Mouse (Mus musculus): ENCODE results near the gene Arhgef19. TPM values are rescaled to one million over a fixed set of nuclear protein-coding genes. Genes with fewer than 3 reads are reported as not detected.
A peak's percentile ranks its signal among the peaks of the same experiment; 100 is the strongest.

Gene Arhgef19
- total and polyA plus RNA-seq, 2 experiments from 2014 or later: 1.5 to 2.5 TPM

DNA sequence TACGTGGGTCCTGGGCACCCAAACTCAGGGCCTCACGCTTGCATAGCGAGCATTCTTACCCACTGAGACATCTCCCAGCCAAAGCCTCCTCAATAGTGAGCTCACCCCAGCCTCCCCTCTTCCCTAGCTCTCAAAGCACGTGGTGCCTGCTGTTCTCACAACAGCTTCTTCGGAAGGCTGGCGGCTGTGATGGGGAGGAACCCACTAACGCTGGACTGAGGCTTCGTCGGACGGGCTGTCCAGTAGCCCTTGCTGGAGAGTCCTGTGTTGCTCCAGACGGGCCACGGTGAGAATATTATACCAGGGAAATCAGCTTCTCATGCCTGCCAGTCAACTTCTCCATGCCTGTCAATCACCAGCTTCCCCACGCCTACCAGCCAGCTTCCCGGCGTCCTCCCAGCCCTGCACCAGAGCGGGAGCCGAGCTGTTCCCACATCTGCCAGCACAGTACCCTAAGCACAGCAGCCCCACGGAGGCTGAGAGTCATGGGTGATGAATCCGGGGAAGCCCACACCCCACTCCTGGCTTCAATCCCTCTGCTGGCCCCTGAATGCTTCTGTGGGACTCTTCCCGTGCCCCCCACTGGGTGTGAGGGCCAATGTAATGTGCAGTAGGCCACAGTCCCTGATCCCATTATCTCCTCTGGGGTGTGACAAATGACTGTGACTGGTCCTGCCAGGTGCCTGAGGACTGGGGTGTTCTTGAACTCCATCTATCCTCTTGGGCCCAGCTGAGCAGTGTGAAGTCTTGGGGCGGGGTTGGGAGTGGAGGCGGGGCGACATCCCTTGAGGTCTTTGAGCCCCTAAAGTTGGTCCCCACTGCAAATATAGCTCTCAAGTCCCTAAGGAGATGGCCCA is 35.4 kb downstream of the Arhgef19 start:
- H3K4me3 ChIP-seq (ENCODE audit: low read depth, low read length): no peak overlapping the region
- WGBS: 44% methylated on average over 23 of the region's 23 CpGs

DNA sequence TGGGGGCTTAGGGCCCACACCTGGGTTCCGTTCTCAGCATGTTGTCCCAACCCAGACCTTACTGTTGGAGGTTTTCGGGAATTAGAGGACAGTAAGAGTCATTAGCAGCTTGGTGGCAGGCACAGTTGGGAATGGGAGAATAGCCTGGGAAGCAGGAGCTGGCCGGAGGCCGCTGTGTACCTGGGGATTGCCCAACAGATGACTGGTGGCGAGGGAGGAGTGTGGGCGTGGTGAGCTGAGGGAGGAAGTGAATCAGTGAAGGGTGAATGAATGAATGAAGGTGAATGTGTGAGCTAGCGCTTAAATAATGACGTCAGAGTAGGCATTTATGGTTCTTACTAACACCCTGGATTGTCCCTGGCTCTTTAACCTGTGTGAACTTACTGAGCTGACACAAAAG is 37.9 kb downstream of the Arhgef19 start:
- no peak overlapping the region for H3K9ac ChIP-seq (replicated peaks; ENCODE audit: low read depth, low read length)
- no peak for TF ChIP-seq EP300 (IDR thresholded peaks at IDR 0.05; ENCODE audit: low read depth)
- no peak for TF ChIP-seq CTCF (IDR thresholded peaks at IDR 0.05; ENCODE audit: low read depth)
- H3K4me3 ChIP-seq (ENCODE audit: low read depth, low read length): no peak overlapping the region
- H3K36me3 ChIP-seq (replicated peaks; ENCODE audit: control insufficient read depth, insufficient read depth, low read length): no peaks in the 10 kb centered on the region
- H3K9me3 ChIP-seq (replicated peaks; ENCODE audit: control insufficient read depth, low read length): no peaks in the 10 kb centered on the region
- H3K4me2 ChIP-seq (ENCODE audit: low read depth, low read length): no peak overlapping the region
- H3K4me1 ChIP-seq (ENCODE audit: control insufficient read depth, insufficient read depth): peaks cover 12% of the 10 kb centered on the region
- H3K27ac ChIP-seq (ENCODE audit: low read depth): peak overlapping the region; percentile 88
- DNase-seq (ENCODE audit: low spot score) (no peak), ATAC-seq (ENCODE audit: insufficient read depth, low read depth) (no peak)
- no peaks in the 10 kb centered on the region for H3K27me3 ChIP-seq (ENCODE audit: control insufficient read depth, insufficient read depth, low read length)
- 86% methylated on average over 8 of the region's 8 CpGs for WGBS

More for the DNA sequence above, 35.4 kb downstream of the Arhgef19 start:
- Histone ChIP-seq H3K9ac (replicated peaks; ENCODE audit: low read depth, low read length) (no peak overlapping the region), H3K9me3 (replicated peaks; ENCODE audit: control insufficient read depth, low read length) (no peaks in the 10 kb centered on the region), H3K27ac (ENCODE audit: low read depth) (no peak overlapping the region), H3K27me3 (ENCODE audit: control insufficient read depth, insufficient read depth, low read length) (no peaks in the 10 kb centered on the region), H3K36me3 (replicated peaks; ENCODE audit: control insufficient read depth, insufficient read depth, low read length) (no peaks in the 10 kb centered on the region), H3K4me1 (ENCODE audit: control insufficient read depth, insufficient read depth) (peaks cover 5% of the 10 kb centered on the region), H3K4me2 (ENCODE audit: low read depth, low read length) (no peak overlapping the region)
- DNase-seq (ENCODE audit: low spot score) (no peak), ATAC-seq (ENCODE audit: insufficient read depth, low read depth) (no peak)
- TF ChIP-seq EP300 (IDR thresholded peaks at IDR 0.05; ENCODE audit: low read depth) (no peak), CTCF (IDR thresholded peaks at IDR 0.05; ENCODE audit: low read depth) (no peak)

DNA sequence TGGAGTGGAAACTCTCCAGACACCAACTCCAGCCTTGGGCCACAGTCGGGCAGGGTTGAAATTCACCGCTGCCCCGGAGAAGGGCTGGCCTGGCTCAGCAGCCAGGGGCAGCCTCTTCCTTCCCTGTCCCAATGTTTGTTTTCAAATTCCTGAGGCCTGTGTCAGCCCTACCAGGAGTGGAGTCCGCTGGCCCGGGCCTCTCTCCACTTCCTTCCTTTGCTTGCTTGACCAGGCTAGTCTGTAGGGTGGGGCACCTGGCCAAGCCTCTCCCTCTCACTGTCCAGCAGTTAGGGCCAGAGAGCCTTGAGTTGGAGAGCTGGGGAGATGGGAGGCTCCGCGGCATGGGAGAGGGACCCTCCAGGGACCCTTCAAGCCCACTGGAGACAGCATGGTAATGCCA is 38.9 kb downstream of the Arhgef19 start:
- peak overlapping the region; percentile 19; the same call in 1 of the 2 replicates for H3K4me2 ChIP-seq (ENCODE audit: low read depth, low read length)
- 34% methylated on average over 7 of the region's 7 CpGs for WGBS

DNA sequence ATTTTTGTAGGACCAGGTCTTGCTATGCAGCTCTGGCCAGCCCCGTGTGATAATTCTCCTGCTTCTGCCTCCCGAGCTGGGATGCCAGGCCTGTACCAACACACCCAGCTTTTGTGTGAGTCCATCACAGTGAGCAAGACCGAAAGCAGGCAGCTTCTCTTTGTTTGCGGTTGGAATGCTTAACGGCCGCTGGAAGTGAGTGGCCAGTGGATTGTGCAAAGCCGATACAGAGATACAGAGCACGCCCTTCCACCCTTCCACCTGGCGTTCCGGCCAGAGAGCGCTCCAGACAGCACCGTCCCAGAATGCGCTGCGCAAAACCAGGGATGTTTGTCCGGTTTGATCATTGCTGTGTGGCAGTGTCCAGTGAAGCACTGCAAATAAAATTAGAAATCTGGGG is 40.0 kb downstream of the Arhgef19 start:
- Histone ChIP-seq H3K4me3 (ENCODE audit: low read depth, low read length) (no peak overlapping the region), H3K36me3 (replicated peaks; ENCODE audit: control insufficient read depth, insufficient read depth, low read length) (no peaks in the 10 kb centered on the region), H3K27ac (ENCODE audit: low read depth) (peak overlapping the region; percentile 88; the same call in 1 of the 2 replicates), H3K27me3 (ENCODE audit: control insufficient read depth, insufficient read depth, low read length) (no peaks in the 10 kb centered on the region), H3K9me3 (replicated peaks; ENCODE audit: control insufficient read depth, low read length) (no peaks in the 10 kb centered on the region), H3K9ac (replicated peaks; ENCODE audit: low read depth, low read length) (no peak overlapping the region), H3K4me2 (ENCODE audit: low read depth, low read length) (peak overlapping the region; percentile 3; the same call in 1 of the 2 replicates), H3K4me1 (ENCODE audit: control insufficient read depth, insufficient read depth) (peaks cover 12% of the 10 kb centered on the region)
- no peak for DNase-seq (ENCODE audit: low spot score)
- TF ChIP-seq CTCF (IDR thresholded peaks at IDR 0.05; ENCODE audit: low read depth) (no peak), EP300 (IDR thresholded peaks at IDR 0.05; ENCODE audit: low read depth) (no peak)
- no peak for ATAC-seq (ENCODE audit: insufficient read depth, low read depth)
- WGBS: 61% methylated on average over 15 of the region's 15 CpGs

More for the DNA sequence above, 38.9 kb downstream of the Arhgef19 start:
- Histone ChIP-seq H3K27me3 (ENCODE audit: control insufficient read depth, insufficient read depth, low read length) (no peaks in the 10 kb centered on the region), H3K4me1 (ENCODE audit: control insufficient read depth, insufficient read depth) (peaks cover 12% of the 10 kb centered on the region), H3K9me3 (replicated peaks; ENCODE audit: control insufficient read depth, low read length) (no peaks in the 10 kb centered on the region), H3K9ac (replicated peaks; ENCODE audit: low read depth, low read length) (0 out of 2 replicates have a peak overlapping the region, but pooled peaks have one; percentile 1), H3K36me3 (replicated peaks; ENCODE audit: control insufficient read depth, insufficient read depth, low read length) (no peaks in the 10 kb centered on the region), H3K4me3 (ENCODE audit: low read depth, low read length) (no peak overlapping the region), H3K27ac (ENCODE audit: low read depth) (peak overlapping the region; percentile 88)
- TF ChIP-seq CTCF (IDR thresholded peaks at IDR 0.05; ENCODE audit: low read depth) (peak; percentile 35; the same call in 1 of the 2 replicates), EP300 (IDR thresholded peaks at IDR 0.05; ENCODE audit: low read depth) (peak; percentile 48; the same call in 1 of the 2 replicates)
- DNase-seq (ENCODE audit: low spot score) (peak; percentile 88), ATAC-seq (ENCODE audit: insufficient read depth, low read depth) (peak; percentile 78)

DNA sequence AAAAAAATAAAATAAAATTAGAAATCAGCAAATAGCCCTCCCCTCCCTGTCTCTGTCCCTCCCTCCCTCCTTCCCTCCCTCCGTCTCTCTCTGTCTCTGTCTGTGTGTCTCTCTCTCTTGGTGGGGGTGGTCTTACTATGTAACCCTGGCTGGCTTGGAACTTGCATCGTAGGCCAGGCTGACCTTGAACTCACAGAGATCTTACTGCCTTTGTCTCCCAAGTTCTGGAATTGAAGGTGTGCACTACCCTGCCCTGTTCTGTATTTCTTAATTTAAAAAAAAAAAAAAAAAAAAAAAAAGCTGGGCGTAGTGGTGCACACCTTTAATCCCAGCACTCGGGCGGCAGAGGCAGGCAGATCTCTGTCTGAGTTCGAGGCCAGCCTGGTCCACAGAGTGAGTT is 40.5 kb downstream of the Arhgef19 start:
- no peak for ATAC-seq (ENCODE audit: insufficient read depth, low read depth)
- 91% methylated on average over 6 of the region's 6 CpGs for WGBS

More for the DNA sequence above, 40.5 kb downstream of the Arhgef19 start:
- Histone ChIP-seq H3K27ac (ENCODE audit: low read depth) (no peak overlapping the region), H3K4me1 (ENCODE audit: control insufficient read depth, insufficient read depth) (peaks cover 9% of the 10 kb centered on the region), H3K27me3 (ENCODE audit: control insufficient read depth, insufficient read depth, low read length) (no peaks in the 10 kb centered on the region), H3K4me2 (ENCODE audit: low read depth, low read length) (no peak overlapping the region), H3K9me3 (replicated peaks; ENCODE audit: control insufficient read depth, low read length) (no peaks in the 10 kb centered on the region), H3K36me3 (replicated peaks; ENCODE audit: control insufficient read depth, insufficient read depth, low read length) (no peaks in the 10 kb centered on the region), H3K4me3 (ENCODE audit: low read depth, low read length) (no peak overlapping the region), H3K9ac (replicated peaks; ENCODE audit: low read depth, low read length) (no peak overlapping the region)
- DNase-seq (ENCODE audit: low spot score): no peak
- TF ChIP-seq CTCF (IDR thresholded peaks at IDR 0.05; ENCODE audit: low read depth) (no peak), EP300 (IDR thresholded peaks at IDR 0.05; ENCODE audit: low read depth) (no peak)
